Mouse (Mus musculus) CD4-positive, CD25-positive, alpha-beta regulatory T cell, adult 4 months (primary cell): ENCODE measurements around the gene Zbtb9. TPM values are rescaled to one million over a fixed set of nuclear protein-coding genes. Genes with fewer than 3 reads are reported as not detected.

Experiments
- ATAC-seq: one replicate; pipeline ENCODE4 v1.8.0; 2017
- polyA plus RNA-seq, 2 experiments: library from polyadenylated mRNA; unstranded; fragments of 100-300 nt; shearing (Covaris generic); gene quantifications; one replicate each; pipeline ENCODE4 v1.2.1; 2017

Gene Zbtb9
- polyA plus RNA-seq, 2 experiments from 2014 or later, result 11.5 to 15.6 TPM

- ATAC-seq, result peak; percentile 93
Observed at GRCm38 (mm10) chr17:27017564-27018499, 44.9 kb downstream of the Zbtb9 start.

DNA sequence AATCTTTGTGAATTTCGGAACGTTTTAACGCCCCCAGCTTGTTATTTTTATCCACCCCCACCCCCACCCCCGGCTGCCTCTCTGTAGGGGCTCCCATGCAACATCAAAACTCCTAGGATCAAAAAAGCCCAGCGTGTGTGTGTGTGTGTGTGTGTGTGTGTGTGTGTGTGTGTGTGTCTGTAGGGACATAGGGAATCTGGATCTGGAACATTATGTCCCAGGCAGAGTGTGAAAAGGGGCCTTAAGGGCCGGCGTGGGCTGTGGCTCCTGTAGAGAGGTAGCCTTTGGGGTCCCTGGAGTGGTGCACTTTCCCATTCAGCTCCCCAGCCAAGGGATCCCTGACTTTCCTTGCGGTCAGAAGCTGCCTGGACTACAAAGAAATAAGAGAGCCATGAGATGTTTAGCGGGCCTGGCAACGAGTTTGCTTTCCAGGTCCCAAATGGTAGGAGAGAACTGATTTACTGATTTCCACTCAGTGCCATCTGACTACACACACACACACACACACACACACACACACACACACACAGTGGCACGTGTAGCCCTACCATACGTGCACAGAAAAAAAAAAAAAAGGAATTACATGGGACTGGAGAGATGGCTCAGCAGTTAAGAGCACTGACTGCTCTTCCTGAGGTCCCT lies 45.7 kb downstream of the Zbtb9 start:
- no peak for ATAC-seq

DNA sequence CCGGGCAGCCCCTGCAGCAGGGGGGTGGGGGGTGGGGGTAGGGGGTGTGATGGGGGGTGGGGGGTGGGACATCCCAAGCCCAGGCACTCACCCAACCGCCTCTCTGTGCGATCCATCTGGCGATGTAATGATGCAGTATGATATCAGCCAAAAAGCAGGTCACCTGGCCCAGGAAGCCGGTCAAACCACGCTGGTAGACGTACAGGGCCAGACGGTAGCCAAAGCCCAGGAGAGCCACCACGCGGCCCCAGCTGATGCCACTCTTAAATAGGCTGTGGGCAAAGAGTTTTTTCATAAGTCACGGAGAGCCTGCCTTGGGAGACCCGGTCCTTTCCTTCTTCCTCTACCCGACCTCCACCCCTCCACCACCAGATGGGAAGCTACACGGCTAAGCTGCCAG lies 48.1 kb downstream of the Zbtb9 start:
- ATAC-seq, result no peak

GRCm38 (mm10) chr17:27021736-27022135 lies 48.8 kb downstream of the Zbtb9 start:
- ATAC-seq, result no peak

DNA sequence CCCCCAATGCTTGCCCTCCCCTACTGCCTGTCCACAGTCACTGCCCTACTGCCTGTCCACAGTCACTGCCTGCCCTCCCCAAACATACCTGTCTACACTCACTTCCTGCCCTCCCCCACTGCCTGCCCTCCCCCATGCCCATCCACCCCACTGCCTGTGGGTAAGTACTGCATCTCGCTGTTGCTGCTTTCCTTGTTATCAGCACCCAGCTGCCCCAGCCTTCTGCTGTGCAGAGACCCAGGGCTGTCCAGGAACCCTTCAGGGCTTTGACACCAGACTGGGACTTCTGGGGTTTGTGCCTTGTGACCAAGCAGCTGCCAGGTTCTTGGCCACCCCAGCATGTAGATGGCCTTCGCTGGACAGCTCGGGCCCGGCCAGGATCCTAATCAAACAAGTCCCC lies 50.4 kb downstream of the Zbtb9 start:
- ATAC-seq, result no peak

DNA sequence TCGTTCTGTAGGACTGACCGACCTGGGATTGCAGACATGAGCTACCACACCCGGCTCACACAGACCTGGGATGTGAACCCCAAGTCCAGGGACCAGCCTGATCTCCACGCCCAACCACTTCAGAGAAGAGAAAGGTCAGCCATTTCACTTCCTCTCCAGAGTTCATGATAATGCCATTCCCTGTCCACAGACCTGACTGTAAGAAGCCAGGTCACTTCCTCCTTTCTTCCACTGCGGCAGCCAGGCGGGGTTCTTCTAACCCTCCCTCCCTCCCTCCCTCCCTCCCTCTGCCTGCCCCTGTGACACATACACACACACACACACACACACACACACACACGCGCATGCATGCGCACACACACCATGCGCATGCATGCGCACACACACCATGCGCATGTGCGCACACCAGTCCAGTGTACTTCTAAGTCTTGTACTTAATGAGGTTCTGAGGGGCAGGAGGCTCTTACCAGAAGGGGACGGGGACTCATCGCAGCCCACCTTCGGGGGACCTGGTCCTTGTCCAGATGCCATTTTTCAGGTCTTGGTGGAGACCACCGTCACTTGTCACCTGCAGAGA lies 52.4 kb downstream of the Zbtb9 start:
- no peak for ATAC-seq

- ATAC-seq, result no peak
Observed at GRCm38 (mm10) chr17:27025951-27026350, 53.0 kb downstream of the Zbtb9 start.

GRCm38 (mm10) chr17:27027460-27028283 lies 54.7 kb downstream of the Zbtb9 start:
- ATAC-seq, result peak; percentile 89

DNA sequence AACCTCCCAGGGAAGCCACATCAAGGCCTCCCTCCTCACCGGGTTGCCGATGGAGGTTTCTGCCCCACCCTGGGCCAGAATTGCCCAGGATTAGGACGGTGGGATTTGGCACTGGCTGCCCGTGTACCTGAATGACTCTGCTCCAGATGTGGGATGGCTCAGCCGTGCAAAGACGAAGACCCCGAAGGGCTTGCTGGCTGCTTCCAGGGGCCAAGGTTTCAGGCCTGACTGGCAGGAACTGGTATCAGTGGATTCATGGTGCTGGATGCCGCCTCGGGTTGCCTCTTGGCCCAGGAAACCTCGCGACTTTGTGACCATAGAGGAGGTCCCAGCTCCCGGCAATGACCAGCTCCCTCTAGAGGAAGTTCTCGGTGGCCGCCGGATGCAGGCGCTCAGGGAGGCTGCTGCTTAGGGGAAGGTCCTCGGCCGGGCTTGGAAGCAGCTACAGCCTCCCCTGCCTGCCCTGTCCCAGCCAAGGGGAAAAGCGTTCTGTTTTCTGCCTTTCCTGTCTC lies 55.4 kb downstream of the Zbtb9 start:
- ATAC-seq, result peak; percentile 82

DNA sequence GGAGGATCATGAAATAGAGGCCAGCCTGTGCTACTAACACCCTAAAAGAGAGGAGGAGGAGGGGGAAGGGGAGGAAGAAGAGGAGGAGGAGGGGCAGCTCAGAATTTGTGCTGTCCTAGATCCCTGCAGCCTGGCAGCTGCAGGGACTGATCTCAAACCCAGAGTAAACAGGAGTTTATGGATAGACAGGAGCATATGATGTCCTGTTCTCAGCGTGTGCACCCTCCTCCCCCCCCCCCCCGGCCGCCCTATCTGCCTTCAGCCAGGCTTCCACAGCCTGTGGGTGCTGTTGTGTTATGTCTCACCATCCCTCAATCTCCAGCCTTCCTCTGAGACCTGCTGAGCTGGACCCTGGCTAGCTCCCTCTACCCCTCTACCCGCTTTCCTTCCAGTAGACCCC lies 55.9 kb downstream of the Zbtb9 start, which contains the start of gene Bak1:
Gene Bak1, minus strand, starts transcription at position 101 of the 400 bp plus-strand sequence.
- ATAC-seq, result no peak

DNA sequence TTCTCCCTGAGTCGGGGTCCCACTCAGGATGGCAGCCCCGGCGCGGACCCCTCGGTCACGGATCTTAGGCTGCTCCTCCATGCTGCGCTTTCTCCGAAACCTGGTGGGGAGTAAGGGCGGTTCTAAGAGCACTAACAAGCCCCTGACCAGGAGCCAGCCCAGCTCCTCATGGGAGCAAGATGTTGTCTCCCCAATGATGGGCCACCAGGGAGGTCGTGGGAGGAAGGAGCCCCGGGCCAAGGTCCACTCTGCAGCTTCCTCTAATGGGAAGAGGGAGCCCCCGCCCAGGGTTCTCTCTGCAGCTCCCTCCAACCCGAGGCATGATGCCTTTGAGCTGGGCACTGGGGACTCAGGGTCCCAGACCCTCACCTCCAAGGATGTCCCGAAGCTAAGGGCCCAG lies 56.5 kb downstream of the Zbtb9 start:
- no peak for ATAC-seq

DNA sequence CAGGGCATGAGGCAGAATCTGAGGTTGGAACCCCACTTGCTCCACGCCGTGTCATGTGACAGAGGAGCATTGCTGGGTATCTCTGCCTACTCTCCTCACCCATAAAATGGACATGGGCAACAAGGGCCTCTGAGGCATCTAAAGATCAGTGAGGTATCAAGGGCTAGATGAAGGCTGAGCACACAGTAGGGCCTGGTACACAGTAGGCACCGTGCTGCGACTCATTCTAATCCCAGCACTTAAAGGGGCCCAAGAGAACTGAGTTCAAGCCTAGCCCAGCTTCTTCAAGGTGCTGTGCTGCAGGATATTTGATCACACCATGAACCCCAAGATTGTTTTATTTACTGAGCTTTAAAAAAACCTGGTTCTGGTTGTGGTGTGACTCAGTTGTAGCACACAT lies 57.9 kb downstream of the Zbtb9 start:
- ATAC-seq, result no peak

- ATAC-seq, result no peak
Observed at GRCm38 (mm10) chr17:27032328-27032727, 59.4 kb downstream of the Zbtb9 start.

- ATAC-seq, result no peak
Observed at GRCm38 (mm10) chr17:27032869-27033268, 59.9 kb downstream of the Zbtb9 start.

DNA sequence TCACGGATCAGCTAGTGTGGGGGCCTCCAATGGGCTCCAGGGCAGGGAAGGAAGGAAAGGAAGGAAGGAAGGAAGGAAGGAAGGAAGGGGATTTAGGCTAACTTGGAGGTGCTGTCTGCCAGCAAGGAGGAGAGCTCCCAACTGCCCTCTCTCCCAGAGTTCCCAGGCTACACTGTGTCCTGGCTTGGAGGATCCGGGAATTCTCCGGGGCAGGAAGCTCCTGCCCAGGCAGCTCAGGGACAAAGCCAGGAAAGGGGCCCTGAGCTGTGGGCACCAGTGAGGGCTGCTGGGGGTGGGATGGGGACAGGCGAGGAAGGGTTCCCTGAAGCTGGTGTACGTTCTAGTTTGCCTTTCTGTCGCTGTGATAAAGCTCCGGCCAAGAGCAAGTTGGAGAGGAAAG lies 63.5 kb downstream of the Zbtb9 start:
- no peak for ATAC-seq

GRCm38 (mm10) chr17:27038335-27039050 lies 65.5 kb downstream of the Zbtb9 start:
- no peak for ATAC-seq

DNA sequence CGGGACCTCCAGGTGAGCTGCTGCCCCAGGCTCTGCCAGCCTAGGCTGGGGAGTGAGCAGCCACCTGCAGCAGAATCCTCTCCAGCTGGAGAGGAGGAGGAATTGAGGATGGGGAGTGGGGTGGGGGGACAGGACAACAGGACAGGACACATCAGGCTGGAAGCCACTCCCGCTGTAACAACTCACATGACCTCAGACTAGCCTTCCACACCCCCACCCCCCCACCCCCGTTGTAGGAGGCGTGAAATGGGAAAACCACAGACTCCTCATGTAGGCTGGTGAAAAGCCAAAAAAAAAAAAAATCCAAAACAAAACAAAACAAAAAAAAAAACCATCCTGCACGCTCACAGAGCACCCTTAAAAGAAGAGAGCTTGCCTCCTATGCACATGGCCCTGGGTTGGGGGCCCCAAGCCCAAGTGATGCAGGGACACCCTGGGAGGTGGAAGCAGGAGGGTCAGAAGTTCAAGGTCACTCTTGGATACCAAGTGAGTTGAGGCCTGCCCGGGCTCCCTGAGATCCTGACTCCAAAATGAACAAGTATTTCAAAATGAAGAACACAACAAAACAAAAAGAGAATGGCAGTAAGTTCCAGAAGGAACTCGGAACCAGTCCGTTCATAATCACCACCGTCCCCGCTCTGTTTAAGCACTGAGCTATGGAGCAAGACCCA lies 66.6 kb downstream of the Zbtb9 start:
- no peak for ATAC-seq

GRCm38 (mm10) chr17:27040304-27041045 lies 67.5 kb downstream of the Zbtb9 start:
- ATAC-seq, result no peak

DNA sequence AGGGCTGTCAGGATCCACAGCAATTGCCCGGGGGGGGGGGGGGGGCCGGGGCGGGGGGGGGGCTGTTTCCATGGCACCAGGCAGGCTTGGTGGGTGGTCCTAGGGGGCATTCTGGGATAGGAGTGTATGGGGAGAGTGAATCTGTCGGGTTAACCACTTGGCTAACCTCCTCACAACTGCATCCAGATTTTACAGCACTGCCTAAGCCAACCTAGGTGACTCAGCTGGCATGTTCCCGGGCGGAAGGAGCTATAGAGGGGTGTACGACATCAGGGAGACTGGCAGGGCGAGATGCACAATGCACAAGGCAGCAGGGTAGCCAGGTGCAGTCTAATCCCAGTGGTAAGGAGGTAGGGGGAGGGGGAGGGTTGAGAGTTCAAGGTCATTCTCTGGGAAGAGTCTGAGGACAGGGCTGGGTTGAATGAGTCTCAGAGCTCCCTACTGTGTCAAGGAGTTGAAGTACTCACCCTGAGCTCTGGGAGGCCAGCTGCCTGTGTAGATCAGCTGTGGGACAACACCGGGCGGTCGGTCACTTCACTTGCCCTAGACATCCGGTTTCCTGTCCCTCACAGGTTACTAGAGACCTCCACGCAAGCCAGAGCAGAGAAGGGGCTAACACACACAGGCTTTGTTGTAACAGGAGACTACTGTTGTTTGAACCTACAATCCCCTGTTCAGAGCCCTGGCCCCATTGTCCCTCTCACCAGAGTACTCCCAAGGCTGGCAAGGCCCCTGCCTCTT lies 68.2 kb downstream of the Zbtb9 start:
- ATAC-seq, result no peak

- ATAC-seq, result no peak
Observed at GRCm38 (mm10) chr17:27041787-27042055, 68.8 kb downstream of the Zbtb9 start.
